Mouse (Mus musculus) small intestine, adult 2 months (tissue): ENCODE measurements at regions not wholly inside any gene's neighbourhood (a gene's known extent, or its start where the extent isn't known, plus 50 kb on each side); places are given as distances from the start of the nearest gene placed in this dataset.

Source experiments
- H3K27ac ChIP-seq: fragments of 200-500 bp; 2 replicates; pipeline ENCODE4 v1.5.1; 2012; ENCODE audit warnings: low read depth, low read length, control low read depth, inconsistent platforms; ENCODE audit not compliant: insufficient read depth
- H3K27me3 ChIP-seq: fragments of 200-500 bp; 2 replicates; pipeline ENCODE4 v1.6.1; 2012; ENCODE audit warnings: mild to moderate bottlenecking, moderate library complexity, low read length, inconsistent platforms; ENCODE audit not compliant: control insufficient read depth, insufficient read depth
- H3K36me3 ChIP-seq: fragments of 200-500 bp; 2 replicates; pipeline ENCODE4 v1.6.1; 2012; ENCODE audit warnings: mild to moderate bottlenecking, low read length, control low read depth, inconsistent platforms; ENCODE audit not compliant: control insufficient read depth, insufficient read depth
- H3K4me1 ChIP-seq: fragments of 200-500 bp; 2 replicates; pipeline ENCODE4 v1.6.1; 2012; ENCODE audit warnings: low read length, inconsistent platforms, mixed read lengths; ENCODE audit not compliant: control insufficient read depth, insufficient read depth, insufficient read length
- H3K4me3 ChIP-seq: fragments of 200-500 bp; 2 replicates; pipeline ENCODE4 v1.5.1; 2012; ENCODE audit warnings: low read depth, mild to moderate bottlenecking, control low read depth, inconsistent platforms, low read length, moderate library complexity
- CTCF ChIP-seq: fragments of 200-500 bp; IDR thresholded peaks from 2 replicates; pipeline ENCODE4 v1.5.1; 2012; ENCODE audit warnings: low read depth, mild to moderate bottlenecking, control low read depth, inconsistent platforms, low read length, moderate library complexity, mixed read lengths; ENCODE audit not compliant: insufficient replicate concordance, insufficient read length; ENCODE audit errors: extremely low read depth
- POLR2A ChIP-seq: fragments of 200-500 bp; IDR thresholded peaks from 2 replicates; pipeline ENCODE4 v1.6.1; 2012; ENCODE audit warnings: low read depth, mild to moderate bottlenecking, control low read depth, inconsistent platforms, low read length, moderate library complexity
- WGBS: fragments of 180-500 bp; shearing (Covaris S2); methylation state at CpG from one replicate; pipeline ENCODE4 v1.1.7; 2018; 5-methylcytosine and 5-hydroxymethylcytosine counted together

GRCm38 (mm10) chr10:100259235-100259900 lies 76.1 kb upstream of the Gm4301 start:
- Histone ChIP-seq H3K27ac (no peak overlapping the region), H3K36me3 (no peaks in the 10 kb centered on the region), H3K27me3 (no peaks in the 10 kb centered on the region), H3K4me3 (no peak overlapping the region), H3K4me1 (no peaks in the 10 kb centered on the region)
- TF ChIP-seq CTCF (no peak), POLR2A (no peak)
- 74% methylated on average over 4 of the region's 4 CpGs for WGBS

- no peaks in the 10 kb centered on the region for H3K36me3 ChIP-seq
- TF ChIP-seq POLR2A: no peak
- TF ChIP-seq CTCF: no peak
- no peak overlapping the region for H3K27ac ChIP-seq
- 40% methylated on average over 2 of the region's 2 CpGs for WGBS
- no peaks in the 10 kb centered on the region for H3K27me3 ChIP-seq
- H3K4me3 ChIP-seq: no peak overlapping the region
- no peaks in the 10 kb centered on the region for H3K4me1 ChIP-seq
Observed at GRCm38 (mm10) chr10:100263447-100263846, 72.0 kb upstream of the Gm4301 start.

DNA sequence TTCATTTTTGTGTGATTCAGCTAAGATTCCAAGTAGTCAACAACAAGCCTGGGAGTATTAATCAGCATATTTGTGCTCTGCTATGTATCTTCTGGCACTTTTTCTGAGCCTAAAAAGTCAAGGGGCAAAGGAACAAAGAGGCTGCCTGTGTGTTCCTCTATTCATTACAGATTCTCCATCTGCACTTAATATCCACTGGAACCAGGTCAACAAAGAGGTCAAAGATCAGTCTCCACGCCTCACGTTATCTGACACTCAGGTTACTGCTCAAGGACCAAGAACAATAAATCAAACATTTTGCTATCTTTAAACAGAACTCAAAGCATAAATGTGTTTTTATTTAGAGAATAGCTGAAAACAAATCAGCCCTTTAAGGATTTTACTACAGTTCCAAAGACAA lies 71.4 kb upstream of the Gm4301 start:
- H3K36me3 ChIP-seq: no peaks in the 10 kb centered on the region
- 26% methylated on average over 2 of the region's 2 CpGs for WGBS
- TF ChIP-seq POLR2A (no peak), CTCF (no peak)
- H3K4me3 ChIP-seq: no peak overlapping the region
- no peak overlapping the region for H3K27ac ChIP-seq
- no peaks in the 10 kb centered on the region for H3K27me3 ChIP-seq
- no peaks in the 10 kb centered on the region for H3K4me1 ChIP-seq

DNA sequence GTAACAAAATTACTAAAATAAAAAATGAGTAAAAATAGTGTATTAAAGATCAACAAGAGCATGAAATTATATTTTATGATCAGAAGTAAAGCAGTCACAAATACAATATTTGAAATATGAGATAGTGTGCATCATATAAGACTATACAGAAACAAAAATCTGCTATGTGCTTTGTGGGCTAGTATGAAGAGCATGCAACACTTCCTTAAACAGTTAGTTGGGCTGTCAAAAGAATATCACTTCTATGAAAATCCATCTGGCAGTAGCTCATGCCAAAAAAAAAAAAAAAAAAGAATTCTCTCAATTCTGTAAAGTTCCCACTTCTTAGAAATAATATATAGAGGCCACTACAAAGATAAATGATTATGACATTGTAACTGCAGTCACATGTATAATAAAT lies 53.0 kb upstream of the Gm4301 start:
- Histone ChIP-seq H3K36me3 (no peaks in the 10 kb centered on the region), H3K27ac (no peak overlapping the region), H3K27me3 (no peaks in the 10 kb centered on the region), H3K4me3 (no peak overlapping the region), H3K4me1 (no peaks in the 10 kb centered on the region)
- TF ChIP-seq CTCF: no peak
- no peak for TF ChIP-seq POLR2A
